Mouse (Mus musculus): Measurements from ENCODE around the gene Acy3. TPM values are rescaled to one million over a fixed set of nuclear protein-coding genes. Genes with fewer than 3 reads are reported as not detected.
"Not testable (repeated sequence)": the region's sequence is repeated elsewhere in the genome, so short reads cannot be mapped to it uniquely, and the experiment has no call there.

Acy3 gene
- 1 to 10 TPM; 4.8 to 5.3 TPM for total RNA-seq (2021)
- long read RNA-seq, experiment 1, partial matches to known transcripts: 0 of 3 reads
- long read RNA-seq, experiment 1, other reads (novel, unspliced or antisense): 2 of 3 reads
- long read RNA-seq, experiment 2, transcript Acy3-205 (8 exons, 1,284 nt): major isoform, 5 of 5 reads
- long read RNA-seq, experiment 2, partial matches to known transcripts: 0 of 5 reads
- long read RNA-seq, experiment 2, other reads (novel, unspliced or antisense): 0 of 5 reads

GRCm38 (mm10) chr19:3986334-3986733 is at the start of gene Acy3:
Gene Acy3, plus strand, starts transcription at chr19:3986570.
- peak; percentile 82 for DNase-seq

- no peak for DNase-seq
Observed at GRCm38 (mm10) chr19:3942315-3942714, 44.1 kb upstream of the Acy3 start.

- DNase-seq: no peak
Observed at GRCm38 (mm10) chr19:3942986-3943735, 43.2 kb upstream of the Acy3 start.

GRCm38 (mm10) chr19:3945872-3946564 is 40.4 kb upstream of the Acy3 start:
- DNase-seq: no peak

GRCm38 (mm10) chr19:3946715-3947114 is 39.7 kb upstream of the Acy3 start:
- peak; percentile 69 for DNase-seq

- DNase-seq: no peak
Observed at GRCm38 (mm10) chr19:3947813-3948212, 38.6 kb upstream of the Acy3 start.

- DNase-seq: no peak
Observed at GRCm38 (mm10) chr19:3948546-3948945, 37.8 kb upstream of the Acy3 start.

GRCm38 (mm10) chr19:3950331-3950730 is 36.0 kb upstream of the Acy3 start:
- no peak for DNase-seq

- no peak for DNase-seq
Observed at GRCm38 (mm10) chr19:3951461-3951860, 34.9 kb upstream of the Acy3 start.

GRCm38 (mm10) chr19:3952099-3952498 is 34.3 kb upstream of the Acy3 start:
- DNase-seq: no peak

- DNase-seq: no peak
Observed at GRCm38 (mm10) chr19:3955033-3955432, 31.3 kb upstream of the Acy3 start.

GRCm38 (mm10) chr19:3955804-3956203 is 30.6 kb upstream of the Acy3 start:
- no peak for DNase-seq

- not testable (repeated sequence) for DNase-seq
Observed at GRCm38 (mm10) chr19:3957296-3958036, 28.9 kb upstream of the Acy3 start.

GRCm38 (mm10) chr19:3958470-3958869 is 27.9 kb upstream of the Acy3 start, which contains the start of gene Aldh3b3:
Gene Aldh3b3, plus strand, starts transcription at chr19:3958645.
- DNase-seq: no peak

GRCm38 (mm10) chr19:3959030-3959429 is 27.3 kb upstream of the Acy3 start:
- no peak for DNase-seq

GRCm38 (mm10) chr19:3960211-3960610 is 26.2 kb upstream of the Acy3 start:
- no peak for DNase-seq

GRCm38 (mm10) chr19:3961805-3962204 is 24.6 kb upstream of the Acy3 start:
- not testable (repeated sequence) for DNase-seq

- peak; percentile 52 for DNase-seq
Observed at GRCm38 (mm10) chr19:3962469-3962868, 23.9 kb upstream of the Acy3 start.

- no peak for DNase-seq
Observed at GRCm38 (mm10) chr19:3964030-3964429, 22.3 kb upstream of the Acy3 start.

- no peak for DNase-seq
Observed at GRCm38 (mm10) chr19:3966330-3967075, 19.9 kb upstream of the Acy3 start.

GRCm38 (mm10) chr19:3967258-3967657 is 19.1 kb upstream of the Acy3 start:
- DNase-seq: no peak

GRCm38 (mm10) chr19:3972229-3972628 is 14.1 kb upstream of the Acy3 start, which contains the start of gene Aldh3b2:
Gene Aldh3b2, plus strand, starts transcription at chr19:3972328.
- DNase-seq: no peak
